Mouse (Mus musculus): ENCODE results near the gene Adamts13.

Gene Adamts13

GRCm38 (mm10) chr2:26973116-26973515 lies at the start of gene Adamts13:
Gene Adamts13 (plus strand): TSS chr2:26973416.
- DNase-seq: no peak

GRCm38 (mm10) chr2:26927745-26928476 lies 45.3 kb upstream of the Adamts13 start:
- DNase-seq: no peak

GRCm38 (mm10) chr2:26930390-26930789 lies 42.8 kb upstream of the Adamts13 start:
- peak; percentile 74 for DNase-seq

- peak; percentile 69 for DNase-seq
Measured at GRCm38 (mm10) chr2:26932473-26933303, 40.5 kb upstream of the Adamts13 start.

- DNase-seq: peak; percentile 98
Measured at GRCm38 (mm10) chr2:26933304-26934055, 39.7 kb upstream of the Adamts13 start, which contains the start of the genes Surf4 and Stkld1. Gene Surf4 (minus strand): TSS chr2:26933928. Gene Stkld1 (plus strand): TSS chr2:26934047.

GRCm38 (mm10) chr2:26935286-26935685 lies 37.9 kb upstream of the Adamts13 start:
- DNase-seq: no peak

GRCm38 (mm10) chr2:26936425-26936824 lies 36.8 kb upstream of the Adamts13 start:
- no peak for DNase-seq

GRCm38 (mm10) chr2:26941539-26941938 lies 31.7 kb upstream of the Adamts13 start:
- no peak for DNase-seq

GRCm38 (mm10) chr2:26943253-26943652 lies 30.0 kb upstream of the Adamts13 start:
- no peak for DNase-seq

- no peak for DNase-seq
Measured at GRCm38 (mm10) chr2:26950411-26950810, 22.8 kb upstream of the Adamts13 start.

- no peak for DNase-seq
Measured at GRCm38 (mm10) chr2:26951346-26951905, 21.8 kb upstream of the Adamts13 start.

- no peak for DNase-seq
Measured at GRCm38 (mm10) chr2:26952193-26952592, 21.0 kb upstream of the Adamts13 start.

GRCm38 (mm10) chr2:26952866-26953265 lies 20.4 kb upstream of the Adamts13 start:
- no peak for DNase-seq

GRCm38 (mm10) chr2:26954735-26955395 lies 18.4 kb upstream of the Adamts13 start:
- no peak for DNase-seq

GRCm38 (mm10) chr2:26956811-26957487 lies 16.3 kb upstream of the Adamts13 start:
- peak; percentile 12 for DNase-seq

- DNase-seq: peak; percentile 21
Measured at GRCm38 (mm10) chr2:26957488-26957859, 15.7 kb upstream of the Adamts13 start.

- DNase-seq: peak; percentile 39
Measured at GRCm38 (mm10) chr2:26960756-26961155, 12.5 kb upstream of the Adamts13 start.

- peak; percentile 94 for DNase-seq
Measured at GRCm38 (mm10) chr2:26963923-26964723, 9.1 kb upstream of the Adamts13 start, which contains the start of gene Rexo4. Gene Rexo4 (minus strand): TSS chr2:26964386.

GRCm38 (mm10) chr2:26964724-26965370 lies 8.4 kb upstream of the Adamts13 start:
- DNase-seq: no peak

- no peak for DNase-seq
Measured at GRCm38 (mm10) chr2:26967262-26967661, 6.0 kb upstream of the Adamts13 start.
